Mouse (Mus musculus) olfactory bulb, adult 2 months (tissue): ENCODE measurements at regions not wholly inside any gene's neighbourhood (a gene's known extent, or its start where the extent isn't known, plus 50 kb on each side); places are given as distances from the start of the nearest gene placed in this dataset.

Source experiments
- H3K27ac ChIP-seq: fragments of 200-500 bp; 2 replicates; pipeline ENCODE4 v1.5.1; 2012; ENCODE audit warnings: low read depth, low read length; ENCODE audit not compliant: insufficient read depth
- H3K4me1 ChIP-seq: fragments of 200-500 bp; 2 replicates; pipeline ENCODE4 v1.6.1; 2012; ENCODE audit warnings: low read length; ENCODE audit not compliant: control insufficient read depth, insufficient read depth
- H3K4me3 ChIP-seq: fragments of 200-500 bp; 2 replicates; pipeline ENCODE4 v1.5.1; 2012; ENCODE audit warnings: mild to moderate bottlenecking, low read depth, low read length, moderate library complexity; ENCODE audit not compliant: insufficient read depth
- CTCF ChIP-seq: fragments of 200-500 bp; IDR thresholded peaks from 2 replicates; pipeline ENCODE4 v1.5.1; 2012; ENCODE audit warnings: low read depth, mild to moderate bottlenecking, low read length, moderate library complexity; ENCODE audit not compliant: insufficient read depth
- POLR2A ChIP-seq: fragments of 200-500 bp; IDR thresholded peaks from 2 replicates; pipeline ENCODE4 v1.6.1; 2012; ENCODE audit warnings: mild to moderate bottlenecking, low read depth, low read length, moderate library complexity; ENCODE audit not compliant: insufficient read depth
- WGBS: fragments of 180-500 bp; shearing (Covaris S2); methylation state at CpG from one replicate; pipeline ENCODE4 v1.1.7; 2018; 5-methylcytosine and 5-hydroxymethylcytosine counted together

- H3K27ac ChIP-seq = no peak overlapping the region
- H3K4me1 ChIP-seq = no peaks in the 10 kb centered on the region
- H3K4me3 ChIP-seq = no peak overlapping the region
- WGBS = 90% methylated on average over 12 of the region's 12 CpGs
- no peak for TF ChIP-seq CTCF
- no peak for TF ChIP-seq POLR2A
Observed at GRCm38 (mm10) chr4:83956252-83956904, 431.0 kb downstream of the Ccdc171 start.

GRCm38 (mm10) chr4:83957217-83957692 lies 431.9 kb downstream of the Ccdc171 start:
- Histone ChIP-seq H3K27ac (no peak overlapping the region), H3K4me3 (no peak overlapping the region), H3K4me1 (no peaks in the 10 kb centered on the region)
- WGBS = 61% methylated on average over 5 of the region's 5 CpGs
- TF ChIP-seq POLR2A (no peak), CTCF (no peak)

DNA sequence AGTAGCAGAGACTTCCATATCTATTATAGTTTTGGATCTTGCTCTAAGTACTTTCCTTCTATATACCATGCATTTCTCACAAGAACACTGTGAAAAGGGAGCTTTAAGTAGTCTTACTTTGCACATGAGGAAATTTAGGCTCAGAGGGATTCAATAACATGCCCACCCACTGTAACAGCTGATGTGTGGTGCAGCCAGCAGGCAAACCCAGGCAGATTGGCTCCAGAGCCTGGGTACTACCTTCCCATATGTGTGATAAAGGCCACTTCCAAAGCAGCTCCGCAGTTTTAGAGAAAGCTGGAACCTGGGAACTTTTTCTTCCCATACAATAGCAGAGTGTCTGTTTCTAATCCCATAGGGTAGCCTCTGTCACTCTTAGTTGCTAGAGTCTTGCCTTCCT lies 441.6 kb downstream of the Ccdc171 start:
- WGBS = 86% methylated on average over 1 of the region's 1 CpGs
- Histone ChIP-seq H3K4me1 (no peaks in the 10 kb centered on the region), H3K4me3 (no peak overlapping the region), H3K27ac (no peak overlapping the region)
- TF ChIP-seq CTCF (no peak), POLR2A (no peak)

DNA sequence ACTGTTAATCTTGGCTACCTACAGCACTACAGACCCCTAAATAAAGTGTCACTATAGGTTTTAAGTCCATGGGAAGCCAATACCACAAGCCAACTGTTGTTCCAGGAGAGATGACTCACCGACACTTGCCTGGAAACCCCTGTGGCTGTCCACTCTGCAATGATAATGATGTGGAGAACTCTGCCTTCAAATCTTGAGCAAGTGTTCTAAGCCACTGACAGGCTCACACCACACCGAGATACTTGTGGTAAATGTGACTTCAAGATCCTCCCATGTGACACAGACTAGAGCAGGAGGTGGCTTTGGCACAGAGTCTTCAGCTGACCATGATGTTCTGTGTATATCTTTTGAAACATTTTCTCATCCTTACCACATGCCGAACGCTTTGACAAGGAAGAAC lies 447.8 kb downstream of the Ccdc171 start:
- H3K4me1 ChIP-seq = no peaks in the 10 kb centered on the region
- H3K4me3 ChIP-seq = no peak overlapping the region
- WGBS = 93% methylated on average over 4 of the region's 4 CpGs
- TF ChIP-seq POLR2A (no peak), CTCF (no peak)
- no peak overlapping the region for H3K27ac ChIP-seq

- TF ChIP-seq POLR2A (no peak), CTCF (no peak)
- 91% methylated on average over 7 of the region's 7 CpGs for WGBS
- no peak overlapping the region for H3K27ac ChIP-seq
Observed at GRCm38 (mm10) chr4:83974214-83975012, 449.1 kb downstream of the Ccdc171 start.

GRCm38 (mm10) chr4:83975569-83975968 lies 450.2 kb downstream of the Ccdc171 start:
- Histone ChIP-seq H3K4me1 (no peaks in the 10 kb centered on the region), H3K27ac (no peak overlapping the region), H3K4me3 (no peak overlapping the region)
- WGBS = 65% methylated on average over 5 of the region's 5 CpGs
- TF ChIP-seq CTCF (no peak), POLR2A (no peak)

More at GRCm38 (mm10) chr4:83974214-83975012, 449.1 kb downstream of the Ccdc171 start:
- H3K4me3 ChIP-seq = no peak overlapping the region
- H3K4me1 ChIP-seq = no peaks in the 10 kb centered on the region

GRCm38 (mm10) chr4:83976067-83976466 lies 450.7 kb downstream of the Ccdc171 start:
- Histone ChIP-seq H3K4me3 (no peak overlapping the region), H3K4me1 (no peaks in the 10 kb centered on the region), H3K27ac (no peak overlapping the region)
- 52% methylated on average over 12 of the region's 12 CpGs for WGBS
- TF ChIP-seq POLR2A (no peak), CTCF (no peak)

DNA sequence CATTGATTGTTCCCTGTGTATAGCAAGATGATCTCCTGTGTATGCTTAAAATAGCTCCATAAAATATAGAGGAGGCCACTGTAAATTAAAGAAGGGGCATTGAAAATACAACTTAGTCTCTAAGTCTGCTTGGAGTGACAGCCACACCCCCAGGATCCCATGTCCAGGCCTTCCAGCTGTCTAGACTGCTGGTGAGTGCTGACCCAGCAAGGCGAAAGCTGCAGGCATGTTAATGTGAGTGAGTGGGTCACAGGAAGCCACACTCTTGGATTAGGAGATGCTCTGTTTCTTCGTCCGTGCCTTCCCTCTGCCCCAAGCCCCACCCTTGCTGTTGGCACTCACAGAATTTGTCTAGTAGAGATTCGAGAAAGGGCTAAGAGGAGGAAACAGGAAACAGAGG lies 453.7 kb downstream of the Ccdc171 start:
- Histone ChIP-seq H3K27ac (no peak overlapping the region), H3K4me3 (no peak overlapping the region), H3K4me1 (no peaks in the 10 kb centered on the region)
- TF ChIP-seq CTCF (no peak), POLR2A (no peak)
- 76% methylated on average over 4 of the region's 4 CpGs for WGBS
